Mouse (Mus musculus): ENCODE measurements at regions not wholly inside any gene's neighbourhood (a gene's known extent, or its start where the extent isn't known, plus 50 kb on each side); places are given as distances from the start of the nearest gene placed in this dataset.
"Not testable (repeated sequence)": the region's sequence is repeated elsewhere in the genome, so short reads cannot be mapped to it uniquely, and the experiment has no call there.

GRCm38 (mm10) chr15:8834151-8834550 lies 123.6 kb upstream of the Slc1a3 start:
- no peak for ATAC-seq (replicated peaks; ENCODE audit: low FRiP score, low TSS enrichment, poor library complexity, severe bottlenecking)

GRCm38 (mm10) chr15:8832970-8833369 lies 122.4 kb upstream of the Slc1a3 start:
- ATAC-seq (replicated peaks; ENCODE audit: low FRiP score, low TSS enrichment, poor library complexity, severe bottlenecking), result no peak

- ATAC-seq (replicated peaks; ENCODE audit: low FRiP score, low TSS enrichment, poor library complexity, severe bottlenecking), result no peak
Observed at GRCm38 (mm10) chr15:8831720-8832620, 121.4 kb upstream of the Slc1a3 start.

GRCm38 (mm10) chr15:8824861-8825260 lies 114.3 kb upstream of the Slc1a3 start:
- no peak for ATAC-seq (replicated peaks; ENCODE audit: low FRiP score, low TSS enrichment, poor library complexity, severe bottlenecking)

- ATAC-seq (replicated peaks; ENCODE audit: low FRiP score, low TSS enrichment, poor library complexity, severe bottlenecking), result not testable (repeated sequence)
Observed at GRCm38 (mm10) chr15:8822795-8823194, 112.2 kb upstream of the Slc1a3 start.

- no peak for ATAC-seq (replicated peaks; ENCODE audit: low FRiP score, low TSS enrichment, poor library complexity, severe bottlenecking)
Observed at GRCm38 (mm10) chr15:8817542-8817941, 107.0 kb upstream of the Slc1a3 start.

- ATAC-seq (replicated peaks; ENCODE audit: low FRiP score, low TSS enrichment, poor library complexity, severe bottlenecking), result no peak
Observed at GRCm38 (mm10) chr15:8816501-8817368, 106.2 kb upstream of the Slc1a3 start.

- no peak for ATAC-seq (replicated peaks; ENCODE audit: low FRiP score, low TSS enrichment, poor library complexity, severe bottlenecking)
Observed at GRCm38 (mm10) chr15:8815958-8816357, 105.4 kb upstream of the Slc1a3 start.

GRCm38 (mm10) chr15:8815277-8815676 lies 104.7 kb upstream of the Slc1a3 start:
- no peak for ATAC-seq (replicated peaks; ENCODE audit: low FRiP score, low TSS enrichment, poor library complexity, severe bottlenecking)

GRCm38 (mm10) chr15:8806354-8806753 lies 95.8 kb upstream of the Slc1a3 start:
- ATAC-seq (replicated peaks; ENCODE audit: low FRiP score, low TSS enrichment, poor library complexity, severe bottlenecking), result no peak

- ATAC-seq (replicated peaks; ENCODE audit: low FRiP score, low TSS enrichment, poor library complexity, severe bottlenecking), result not testable (repeated sequence)
Observed at GRCm38 (mm10) chr15:8805565-8805964, 95.0 kb upstream of the Slc1a3 start.

- ATAC-seq (replicated peaks; ENCODE audit: low FRiP score, low TSS enrichment, poor library complexity, severe bottlenecking), result no peak
Observed at GRCm38 (mm10) chr15:8802058-8802457, 91.5 kb upstream of the Slc1a3 start.

- ATAC-seq (replicated peaks; ENCODE audit: low FRiP score, low TSS enrichment, poor library complexity, severe bottlenecking), result 0 out of 2 replicates have a peak, but pooled peaks have one; percentile 41
Observed at GRCm38 (mm10) chr15:8797015-8797414, 86.5 kb upstream of the Slc1a3 start.

GRCm38 (mm10) chr15:8792106-8792505 lies 81.5 kb upstream of the Slc1a3 start:
- ATAC-seq (replicated peaks; ENCODE audit: low FRiP score, low TSS enrichment, poor library complexity, severe bottlenecking), result no peak

- ATAC-seq (replicated peaks; ENCODE audit: low FRiP score, low TSS enrichment, poor library complexity, severe bottlenecking), result no peak
Observed at GRCm38 (mm10) chr15:8789924-8790323, 79.4 kb upstream of the Slc1a3 start.

GRCm38 (mm10) chr15:8789000-8789399 lies 78.4 kb upstream of the Slc1a3 start:
- ATAC-seq (replicated peaks; ENCODE audit: low FRiP score, low TSS enrichment, poor library complexity, severe bottlenecking), result no peak

- ATAC-seq (replicated peaks; ENCODE audit: low FRiP score, low TSS enrichment, poor library complexity, severe bottlenecking), result no peak
Observed at GRCm38 (mm10) chr15:8785537-8785936, 75.0 kb upstream of the Slc1a3 start.

- ATAC-seq (replicated peaks; ENCODE audit: low FRiP score, low TSS enrichment, poor library complexity, severe bottlenecking), result no peak
Observed at GRCm38 (mm10) chr15:8783567-8783966, 73.0 kb upstream of the Slc1a3 start.

GRCm38 (mm10) chr15:8783036-8783435 lies 72.5 kb upstream of the Slc1a3 start:
- ATAC-seq (replicated peaks; ENCODE audit: low FRiP score, low TSS enrichment, poor library complexity, severe bottlenecking), result no peak

GRCm38 (mm10) chr15:8782131-8782507 lies 71.6 kb upstream of the Slc1a3 start:
- no peak for ATAC-seq (replicated peaks; ENCODE audit: low FRiP score, low TSS enrichment, poor library complexity, severe bottlenecking)
